Mouse (Mus musculus): ENCODE results near the gene Gsdme. TPM values are rescaled to one million over a fixed set of nuclear protein-coding genes. Genes with fewer than 3 reads are reported as not detected.

Gsdme gene
- total and polyA plus RNA-seq, 3 experiments, result 0.27 to 1.5 TPM; not detected in 1

GRCm38 (mm10) chr6:50261201-50261921 is 2.3 kb downstream of the Gsdme start:
- no peaks in the 10 kb centered on the region for H3K36me3 ChIP-seq (ENCODE audit: control insufficient read depth in 1 of 2, insufficient read depth in 2 of 2, low read length in 2 of 2)
- no peaks in the 10 kb centered on the region for H3K79me2 ChIP-seq (ENCODE audit: control insufficient read depth, insufficient read depth, low read length, poor library complexity)
- peaks cover 4 to 8% of the 10 kb centered on the region in 2 experiments for H3K27me3 ChIP-seq (ENCODE audit: control insufficient read depth in 1 of 2, insufficient read depth in 2 of 2, low read length in 2 of 2)
- DNase-seq (ENCODE audit: low read depth, low spot score), result no peak
- H3K27ac ChIP-seq (ENCODE audit: control insufficient read depth, low read depth, low read length), result no peak overlapping the region
- H3K9ac ChIP-seq (ENCODE audit: control insufficient read depth, low read depth, low read length, poor library complexity, severe bottlenecking), result no peak overlapping the region
- H3K4me1 ChIP-seq (ENCODE audit: control insufficient read depth in 1 of 2, insufficient read depth in 2 of 2, low read length in 2 of 2), result no peaks in the 10 kb centered on the region
- no peaks in the 10 kb centered on the region for H3K9me3 ChIP-seq (replicated peaks; ENCODE audit: insufficient read depth, low read length)
- TF ChIP-seq MAFK (IDR thresholded peaks at IDR 0.05; ENCODE audit: borderline replicate concordance, low read depth, low read length) (no peak), CHD1 (IDR thresholded peaks at IDR 0.05; ENCODE audit: low read depth, low read length) (no peak), SIN3A (IDR thresholded peaks at IDR 0.05; ENCODE audit: low read length) (no peak), ELF1 (IDR thresholded peaks at IDR 0.05; ENCODE audit: low read depth, low read length) (no peak), ZMIZ1 (IDR thresholded peaks at IDR 0.05; ENCODE audit: low read depth, low read length) (no peak), POLR2A (IDR thresholded peaks at IDR 0.05; ENCODE audit: control insufficient read depth in 1 of 2, insufficient read depth in 1 of 2, low read depth in 1 of 2, low read length in 2 of 2, poor library complexity in 1 of 2) (no peak), NELFE (IDR thresholded peaks at IDR 0.05; ENCODE audit: low read depth, low read length) (no peak), MAZ (IDR thresholded peaks at IDR 0.05; ENCODE audit: low read depth, low read length) (no peak), USF1 (IDR thresholded peaks at IDR 0.05; ENCODE audit: low read depth, low read length) (no peak), BHLHE40 (IDR thresholded peaks at IDR 0.05; ENCODE audit: borderline replicate concordance, low read depth, low read length) (no peak), JUND (IDR thresholded peaks at IDR 0.05; ENCODE audit: low read depth, low read length) (no peak)
- H3K4me3 ChIP-seq (ENCODE audit: control insufficient read depth in 1 of 2, insufficient read depth in 1 of 2, low read depth in 2 of 2, low read length in 2 of 2), result no peak overlapping the region

GRCm38 (mm10) chr6:50255356-50255755 is 8.3 kb downstream of the Gsdme start:
- peak overlapping the region; percentile 26; the same call in 1 of the 2 replicates for H3K27ac ChIP-seq (ENCODE audit: control insufficient read depth, low read depth, low read length)
- no peak overlapping the region for H3K9ac ChIP-seq (ENCODE audit: control insufficient read depth, low read depth, low read length, poor library complexity, severe bottlenecking)
- TF ChIP-seq CTCF (IDR thresholded peaks at IDR 0.05 in 2 of 3, conservative IDR thresholded peaks at IDR 0.05 in 1 of 3; ENCODE audit: control insufficient read depth in 1 of 3, insufficient read depth in 1 of 3, low read depth in 2 of 3, low read length in 3 of 3, poor library complexity in 1 of 3, severe bottlenecking in 1 of 3) (0 out of 6 replicates have a peak, but pooled peaks of 1 of the 3 experiments have one; percentile 3), RAD21 (IDR thresholded peaks at IDR 0.05; ENCODE audit: low read depth, low read length) (peak; percentile 13), GABPA (IDR thresholded peaks at IDR 0.05; ENCODE audit: low read depth, low read length) (no peak)
- peak; percentile 45 for DNase-seq (ENCODE audit: low read depth, low spot score)
- 0 out of 4 replicates have a peak overlapping the region, but pooled peaks of 1 of the 2 experiments have one; percentile 48 for H3K4me3 ChIP-seq (ENCODE audit: control insufficient read depth in 1 of 2, insufficient read depth in 1 of 2, low read depth in 2 of 2, low read length in 2 of 2)
- H3K4me1 ChIP-seq (ENCODE audit: control insufficient read depth in 1 of 2, insufficient read depth in 2 of 2, low read length in 2 of 2), result peaks cover 4 to 8% of the 10 kb centered on the region in 2 experiments; a peak in 3 of 4 replicates
- H3K79me2 ChIP-seq (ENCODE audit: control insufficient read depth, insufficient read depth, low read length, poor library complexity), result no peaks in the 10 kb centered on the region
- peaks cover 4 to 5% of the 10 kb centered on the region in 2 experiments; a peak in 3 of 4 replicates for H3K27me3 ChIP-seq (ENCODE audit: control insufficient read depth in 1 of 2, insufficient read depth in 2 of 2, low read length in 2 of 2)
- no peaks in the 10 kb centered on the region for H3K9me3 ChIP-seq (replicated peaks; ENCODE audit: insufficient read depth, low read length)
- H3K36me3 ChIP-seq (ENCODE audit: control insufficient read depth in 1 of 2, insufficient read depth in 2 of 2, low read length in 2 of 2), result peaks cover 0 to 7% of the 10 kb centered on the region in 2 experiments; a peak in 2 of 4 replicates

All from MEL (cell line).